Mouse (Mus musculus) c-Kit-positive CD71-positive TER-119-positive erythroid progenitor cells, embryonic 14.5 days (primary cell): Measurements from ENCODE around the gene Nr2f6.

Experiments used
- DNase-seq: peaks from one replicate; pipeline ENCODE4 v3.0.0-alpha.2; 2013; ENCODE audit warnings: low spot score

Nr2f6 gene

GRCm38 (mm10) chr8:71391696-71392095, 9.9 kb upstream of the Nr2f6 start:
- no peak for DNase-seq

- DNase-seq, result no peak
Observed at GRCm38 (mm10) chr8:71388267-71388666, 6.5 kb upstream of the Nr2f6 start.

GRCm38 (mm10) chr8:71385212-71385835, 3.6 kb upstream of the Nr2f6 start:
- no peak for DNase-seq

- no peak for DNase-seq
Observed at GRCm38 (mm10) chr8:71383860-71384259, 2.1 kb upstream of the Nr2f6 start.

GRCm38 (mm10) chr8:71383396-71383795, 1.6 kb upstream of the Nr2f6 start:
- DNase-seq, result no peak

- no peak for DNase-seq
Observed at GRCm38 (mm10) chr8:71381971-71382961, 506 bp upstream of the Nr2f6 start.

GRCm38 (mm10) chr8:71380178-71381171, 1.3 kb downstream of the Nr2f6 start:
- DNase-seq, result no peak

- no peak for DNase-seq
Observed at GRCm38 (mm10) chr8:71379512-71380075, 2.2 kb downstream of the Nr2f6 start.

- DNase-seq, result no peak
Observed at GRCm38 (mm10) chr8:71379008-71379407, 2.8 kb downstream of the Nr2f6 start.

GRCm38 (mm10) chr8:71376423-71377030, 5.2 kb downstream of the Nr2f6 start:
- DNase-seq, result no peak

GRCm38 (mm10) chr8:71375581-71376422, 6.0 kb downstream of the Nr2f6 start:
- peak; percentile 52 for DNase-seq

- DNase-seq, result no peak
Observed at GRCm38 (mm10) chr8:71374616-71375206, 7.0 kb downstream of the Nr2f6 start.

GRCm38 (mm10) chr8:71373000-71373399, 8.8 kb downstream of the Nr2f6 start:
- DNase-seq, result no peak

- no peak for DNase-seq
Observed at GRCm38 (mm10) chr8:71372427-71372826, 9.3 kb downstream of the Nr2f6 start.

GRCm38 (mm10) chr8:71371236-71371848, 10.4 kb downstream of the Nr2f6 start, which contains the start of gene Ocel1:
Gene Ocel1, plus strand, starts transcription at chr8:71371298.
- DNase-seq, result peak; percentile 97

- DNase-seq, result no peak
Observed at GRCm38 (mm10) chr8:71370711-71371235, 11.0 kb downstream of the Nr2f6 start.

GRCm38 (mm10) chr8:71369040-71369718, 12.6 kb downstream of the Nr2f6 start:
- DNase-seq, result no peak

- no peak for DNase-seq
Observed at GRCm38 (mm10) chr8:71368366-71368765, 13.4 kb downstream of the Nr2f6 start.
